Mouse (Mus musculus) frontal cortex, postnatal 36 days (tissue): ENCODE measurements at regions not wholly inside any gene's neighbourhood (a gene's known extent, or its start where the extent isn't known, plus 50 kb on each side); places are given as distances from the start of the nearest gene placed in this dataset.

Source experiments
- DNase-seq, 2 experiments: peaks; one replicate each; pipeline ENCODE4 v3.0.0; 2022; ENCODE audit warnings: low spot score in 2 of 2

GRCm38 (mm10) chr13:60061589-60061988 is 115.6 kb downstream of the Gas1 start:
- DNase-seq = no peak

- DNase-seq = no peak
These were observed 119.3 kb downstream of the Gas1 start for GRCm38 (mm10) chr13:60057761-60058274.

- DNase-seq = no peak
These were observed 122.6 kb downstream of the Gas1 start for GRCm38 (mm10) chr13:60054531-60054930.

GRCm38 (mm10) chr13:60054081-60054480 is 123.1 kb downstream of the Gas1 start:
- DNase-seq = no peak

- DNase-seq = no peak
These were observed 125.3 kb downstream of the Gas1 start for GRCm38 (mm10) chr13:60051866-60052265.

GRCm38 (mm10) chr13:60050799-60051580 is 126.2 kb downstream of the Gas1 start:
- DNase-seq = peak in 1 of 2 experiments; percentile 25

- DNase-seq = no peak
These were observed 127.5 kb downstream of the Gas1 start for GRCm38 (mm10) chr13:60049703-60050102.

- DNase-seq = peak; percentile 61 to 69
These were observed 129.1 kb downstream of the Gas1 start for GRCm38 (mm10) chr13:60047791-60048730.

- no peak for DNase-seq
These were observed 131.4 kb downstream of the Gas1 start for GRCm38 (mm10) chr13:60045752-60046151.

- DNase-seq = peak in 1 of 2 experiments; percentile 15
These were observed 132.3 kb downstream of the Gas1 start for GRCm38 (mm10) chr13:60044876-60045275.

GRCm38 (mm10) chr13:60042443-60042842 is 134.7 kb downstream of the Gas1 start:
- no peak for DNase-seq

GRCm38 (mm10) chr13:60035536-60036130 is 141.5 kb downstream of the Gas1 start:
- no peak for DNase-seq

- DNase-seq = no peak
These were observed 144.0 kb downstream of the Gas1 start for GRCm38 (mm10) chr13:60033116-60033515.

GRCm38 (mm10) chr13:60032586-60032985 is 144.6 kb downstream of the Gas1 start:
- no peak for DNase-seq

- no peak for DNase-seq
These were observed 147.6 kb downstream of the Gas1 start for GRCm38 (mm10) chr13:60029591-60029990.

GRCm38 (mm10) chr13:60020175-60020487 is 157.0 kb downstream of the Gas1 start:
- DNase-seq = no peak

- DNase-seq = no peak
These were observed 157.6 kb downstream of the Gas1 start for GRCm38 (mm10) chr13:60019291-60020174.

- DNase-seq = no peak
These were observed 161.3 kb downstream of the Gas1 start for GRCm38 (mm10) chr13:60015854-60016366.

- no peak for DNase-seq
These were observed 164.9 kb downstream of the Gas1 start for GRCm38 (mm10) chr13:60012046-60012813.

GRCm38 (mm10) chr13:60011092-60011491 is 166.1 kb downstream of the Gas1 start:
- no peak for DNase-seq
